10 mouse cellular contexts compared by ENCODE assay signal in genomic region chr3:32428921-32429320, GRCm38 (mm10). TPM values are rescaled to one million over a fixed set of nuclear protein-coding genes. Genes with fewer than 3 reads are reported as not detected.
DNase-seq lines count a peak whose midpoint lies in the region; ATAC-seq lines count a peak whose summit lies in the region.
"Had no signal": no experiment of that assay in that cellular context is flagged by ENCODE, and none has a peak within 500 bp of the region (broad histone marks: within the 10 kb centered on the region; RNA-seq: fewer than 3 reads in every experiment).

No protein-coding gene starts in this region.

- DNase-seq in kidney, adult 11 months: peak; percentile 49
- DNase-seq in kidney, adult 18-20 months: no peak
- peak; percentile 42 for DNase-seq in adrenal gland, postnatal 14 days
- DNase-seq in heart, adult 8-10 months (ENCODE audit: low spot score): peak; percentile 78
- DNase-seq in kidney, postnatal 25 days: peak; percentile 74 to 76
- DNase-seq in urinary bladder, adult 2 months (ENCODE audit: low spot score): no peak
- DNase-seq: right cerebral cortex, postnatal 14 days had no signal

- no peaks in the 10 kb centered on the region for H3K9me3 ChIP-seq in forebrain, embryonic 15.5 days
- H3K9me3 ChIP-seq: midbrain, embryonic 12.5 days had no signal

- no peak for ATAC-seq in erythroid progenitor cell, adult 5-6 weeks (replicated peaks; ENCODE audit: low FRiP score, poor library complexity, severe bottlenecking)
- no peak for ATAC-seq in forebrain, embryonic 15.5 days (replicated peaks)

- 69% methylated on average over 4 of the region's 4 CpGs for WGBS in forebrain, embryonic 15.5 days

- no peak overlapping the region for H3K9ac ChIP-seq in forebrain, embryonic 15.5 days (replicated peaks)
- H3K9ac ChIP-seq: midbrain, embryonic 12.5 days had no signal

- no peak overlapping the region for H3K4me3 ChIP-seq in forebrain, embryonic 15.5 days
- H3K4me3 ChIP-seq: midbrain, embryonic 12.5 days had no signal

- no peak overlapping the region for H3K27ac ChIP-seq in forebrain, embryonic 15.5 days (replicated peaks)
- H3K27ac ChIP-seq: midbrain, embryonic 12.5 days had no signal

- H3K4me2 ChIP-seq in forebrain, embryonic 15.5 days (replicated peaks): no peak overlapping the region
- H3K4me2 ChIP-seq: midbrain, embryonic 12.5 days had no signal

- no peaks in the 10 kb centered on the region for H3K27me3 ChIP-seq in forebrain, embryonic 15.5 days
- H3K27me3 ChIP-seq: midbrain, embryonic 12.5 days had no signal

- H3K4me1 ChIP-seq in forebrain, embryonic 15.5 days: peaks cover 11% of the 10 kb centered on the region; the same call in 1 of the 2 replicates
- H3K4me1 ChIP-seq: midbrain, embryonic 12.5 days had no signal

- H3K36me3 ChIP-seq in forebrain, embryonic 15.5 days: no peaks in the 10 kb centered on the region
- H3K36me3 ChIP-seq: midbrain, embryonic 12.5 days had no signal

RNA-seq across cellular contexts. Expression of gene Pik3ca, which starts 31.4 kb away (rescaled TPM):
- total RNA-seq in adrenal gland, postnatal 14 days (2021): 49.5 and 54.0 TPM in 2 replicates
- total RNA-seq in heart, adult 8-10 months (2022): 10 to 100 TPM; 42.2 to 50.1 (median 45.1) TPM
- total RNA-seq in erythroid progenitor cell, adult 5-6 weeks (2015; ENCODE audit: low replicate concordance): 13.3 and 20.1 TPM in 2 replicates
- 12.3 and 15.4 TPM in 2 replicates for total RNA-seq in erythroid progenitor cell, adult 5-6 weeks (2017; ENCODE audit: low replicate concordance)
- 14.8 and 17.6 TPM in 2 replicates for polyA plus RNA-seq in forebrain, embryonic 15.5 days (2015; fragmentation: Nextera tagmentation; extraction: Ambion mirVana)
- polyA plus RNA-seq in urinary bladder, adult 2 months (2012; rRNA removed): 24.7 and 24.8 TPM in 2 replicates

Comparison
In these comparisons a context has a peak if more than half of its experiments do, and no peak if none do; other contexts are left out.
1. DNase-seq: peak in kidney, adult 11 months (single experiment), adrenal gland, postnatal 14 days (single experiment), heart, adult 8-10 months (single experiment) and kidney, postnatal 25 days (2 of 2); none in kidney, adult 18-20 months (single experiment) and urinary bladder, adult 2 months (single experiment).